Mouse (Mus musculus): Measurements from ENCODE around the gene Cdadc1. TPM values are rescaled to one million over a fixed set of nuclear protein-coding genes. Genes with fewer than 3 reads are reported as not detected.

The Cdadc1 gene
- 31.0 and 37.3 TPM in 2 replicates for polyA plus RNA-seq (2015; fragmentation: Nextera tagmentation; extraction: Ambion mirVana)

DNA sequence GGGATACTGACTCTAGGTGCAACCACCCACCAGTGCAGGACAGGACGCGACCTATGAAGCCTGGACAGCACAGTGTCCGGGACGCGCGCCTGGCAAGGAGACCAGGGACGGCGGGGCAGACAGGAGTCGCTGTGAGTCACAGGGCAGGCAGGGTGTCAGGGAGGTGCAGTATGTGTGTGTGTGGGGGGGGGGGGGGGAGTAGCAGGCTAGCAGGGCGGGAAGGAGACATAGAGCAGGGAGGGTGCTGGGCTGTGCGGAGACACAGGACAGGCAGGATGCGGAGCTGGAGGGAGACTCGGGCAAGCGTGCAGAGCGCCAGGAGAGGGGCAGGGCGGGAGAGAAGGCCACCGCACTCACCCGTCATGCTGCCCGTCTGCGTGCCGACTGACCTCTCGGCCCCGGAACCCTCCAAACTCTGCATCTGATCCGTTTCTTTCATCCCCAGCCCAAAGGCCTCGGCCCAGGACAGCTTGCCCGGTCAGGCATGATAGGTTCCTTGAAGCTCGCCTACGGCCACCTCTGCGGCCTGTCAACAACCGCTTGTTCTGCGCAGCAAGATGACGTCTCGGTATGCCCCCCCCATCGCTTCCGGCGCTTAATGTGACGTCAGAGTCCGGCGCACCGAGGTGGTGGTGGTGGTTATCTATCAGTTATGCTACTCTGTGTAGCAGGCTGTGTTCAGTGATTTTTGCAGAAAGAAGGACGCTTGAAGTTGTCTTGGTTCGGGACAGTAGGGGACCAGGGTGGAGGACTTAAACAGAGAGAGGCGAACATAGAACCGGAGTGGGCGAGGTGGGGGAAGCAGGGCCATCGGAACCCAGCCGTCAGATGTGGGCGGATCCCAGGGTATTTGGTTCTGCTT lies at the start of gene Cdadc1:
Gene Cdadc1 (minus strand): TSS at position 562 of the 862 bp plus-strand sequence.
- WGBS = under 1% methylated on average over 47 of the region's 48 CpGs
- H3K9me3 ChIP-seq (replicated peaks; ENCODE audit: control insufficient read depth, low read length) = no peaks in the 10 kb centered on the region
- no peaks in the 10 kb centered on the region for H3K36me3 ChIP-seq (ENCODE audit: control insufficient read depth, insufficient read depth, low read length)
- peaks cover 8% of the 10 kb centered on the region; the same call in 1 of the 2 replicates for H3K4me1 ChIP-seq (ENCODE audit: control insufficient read depth, insufficient read depth, low read length)
- peak within 1 kb of the TSS; percentile 95 for H3K4me2 ChIP-seq (ENCODE audit: low read depth, low read length)
- ATAC-seq (ENCODE audit: insufficient read depth, low FRiP score) = peak; percentile 92
- H3K27me3 ChIP-seq (ENCODE audit: control insufficient read depth, insufficient read depth, low read length) = no peaks in the 10 kb centered on the region
- H3K9ac ChIP-seq (ENCODE audit: low read length) = peak within 1 kb of the TSS; percentile 81
- peak within 1 kb of the TSS; percentile 65 for H3K27ac ChIP-seq (ENCODE audit: low read length)
- H3K4me3 ChIP-seq (replicated peaks; ENCODE audit: low read length) = peak within 1 kb of the TSS; percentile 81

DNA sequence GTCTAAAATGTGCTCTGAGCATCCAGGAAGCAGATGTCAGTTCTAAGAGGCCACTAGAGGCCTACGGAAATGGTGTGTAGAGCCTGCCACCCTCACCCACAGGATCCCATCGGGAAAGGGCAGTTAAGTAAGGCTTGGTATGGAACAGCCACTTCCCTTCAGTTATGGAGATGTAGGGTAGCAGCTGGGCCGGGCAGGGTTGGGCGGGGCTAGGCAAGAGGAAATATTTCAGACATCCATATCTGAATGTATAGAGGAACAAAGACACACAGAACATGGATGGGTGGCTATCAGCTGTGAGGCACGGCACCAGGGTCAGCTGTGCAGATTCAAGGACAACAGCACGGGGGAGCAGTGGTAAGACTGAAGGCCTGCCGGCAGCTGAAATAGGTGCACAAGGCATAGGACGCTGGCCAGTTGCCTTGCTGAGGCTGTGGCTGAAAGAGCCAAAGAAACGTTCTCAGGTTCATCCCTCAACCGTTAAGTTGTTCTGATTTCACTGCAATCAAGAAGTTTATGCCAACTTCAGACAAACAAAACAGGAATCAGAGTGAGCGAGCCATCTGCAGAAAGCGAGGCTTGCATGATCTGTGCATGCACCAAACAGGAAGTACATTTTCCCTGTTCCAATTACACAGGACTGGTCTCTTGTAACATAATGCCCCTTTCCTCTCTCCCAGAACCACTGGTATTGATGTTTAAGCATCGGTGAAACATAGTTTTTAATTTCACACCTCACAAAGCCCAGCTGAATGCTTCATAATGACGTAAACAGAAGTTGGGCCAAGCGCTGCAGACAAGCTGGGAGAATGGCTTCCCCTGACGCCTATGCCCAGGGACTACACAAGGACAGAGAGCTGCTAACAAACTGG lies 49.3 kb upstream of the Cdadc1 start:
- ATAC-seq (ENCODE audit: insufficient read depth, low FRiP score) = peak; percentile 29; the same call in 1 of the 2 replicates
- 58% methylated on average over 16 of the region's 16 CpGs for WGBS
- Histone ChIP-seq H3K4me1 (ENCODE audit: control insufficient read depth, insufficient read depth, low read length) (peaks cover 10% of the 10 kb centered on the region), H3K9me3 (replicated peaks; ENCODE audit: control insufficient read depth, low read length) (no peaks in the 10 kb centered on the region), H3K9ac (ENCODE audit: low read length) (no peak overlapping the region), H3K27me3 (ENCODE audit: control insufficient read depth, insufficient read depth, low read length) (no peaks in the 10 kb centered on the region), H3K27ac (ENCODE audit: low read length) (no peak overlapping the region), H3K4me3 (replicated peaks; ENCODE audit: low read length) (no peak overlapping the region), H3K36me3 (ENCODE audit: control insufficient read depth, insufficient read depth, low read length) (no peaks in the 10 kb centered on the region), H3K4me2 (ENCODE audit: low read depth, low read length) (no peak overlapping the region)

DNA sequence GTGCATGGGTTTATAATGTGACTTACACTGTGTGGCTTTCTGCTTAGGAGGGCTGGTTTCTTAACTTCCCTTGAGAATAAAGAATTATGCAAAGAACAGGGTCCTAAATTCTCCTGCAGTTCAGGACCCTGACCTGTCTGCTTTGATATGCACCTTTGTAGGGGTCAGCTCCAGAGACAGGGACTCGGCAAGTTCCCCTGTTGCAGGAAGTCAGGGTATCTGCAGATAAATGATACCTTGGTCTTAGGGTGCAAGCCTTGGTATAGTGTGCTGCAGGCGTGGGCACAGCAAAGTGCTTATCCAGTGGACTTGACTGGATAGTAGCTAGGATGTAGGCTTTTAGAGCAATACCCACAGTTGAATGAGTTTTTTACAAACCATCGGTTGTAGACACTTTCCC lies 47.1 kb upstream of the Cdadc1 start:
- H3K4me1 ChIP-seq (ENCODE audit: control insufficient read depth, insufficient read depth, low read length) = peaks cover 11% of the 10 kb centered on the region
- no peak for ATAC-seq (ENCODE audit: insufficient read depth, low FRiP score)
- H3K27me3 ChIP-seq (ENCODE audit: control insufficient read depth, insufficient read depth, low read length) = no peaks in the 10 kb centered on the region
- H3K4me2 ChIP-seq (ENCODE audit: low read depth, low read length) = no peak overlapping the region
- H3K9me3 ChIP-seq (replicated peaks; ENCODE audit: control insufficient read depth, low read length) = no peaks in the 10 kb centered on the region
- 76% methylated on average over 3 of the region's 3 CpGs for WGBS
- no peaks in the 10 kb centered on the region for H3K36me3 ChIP-seq (ENCODE audit: control insufficient read depth, insufficient read depth, low read length)
- H3K27ac ChIP-seq (ENCODE audit: low read length) = no peak overlapping the region
- H3K9ac ChIP-seq (ENCODE audit: low read length) = no peak overlapping the region
- H3K4me3 ChIP-seq (replicated peaks; ENCODE audit: low read length) = no peak overlapping the region

DNA sequence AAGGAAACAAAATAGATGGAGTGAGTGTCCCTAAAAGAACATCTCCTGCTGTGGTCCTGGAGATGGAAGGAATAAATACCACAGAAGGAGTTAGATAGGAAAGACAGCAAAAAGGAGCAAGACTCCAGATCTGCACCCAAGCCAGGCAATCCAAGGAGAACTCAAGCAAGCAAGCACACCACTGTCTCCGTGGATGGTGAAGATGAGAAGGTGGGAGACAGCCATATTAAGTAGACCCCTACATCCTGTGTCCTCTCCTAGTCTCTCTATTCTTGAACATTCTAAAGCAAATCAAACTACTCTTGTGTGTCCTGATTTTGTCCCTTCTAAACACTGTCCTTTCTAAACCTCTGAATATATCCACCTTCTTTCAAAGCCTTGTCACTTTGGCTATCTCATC lies 46.4 kb upstream of the Cdadc1 start:
- no peak for ATAC-seq (ENCODE audit: insufficient read depth, low FRiP score)
- Histone ChIP-seq H3K4me2 (ENCODE audit: low read depth, low read length) (no peak overlapping the region), H3K27me3 (ENCODE audit: control insufficient read depth, insufficient read depth, low read length) (no peaks in the 10 kb centered on the region), H3K36me3 (ENCODE audit: control insufficient read depth, insufficient read depth, low read length) (no peaks in the 10 kb centered on the region), H3K9me3 (replicated peaks; ENCODE audit: control insufficient read depth, low read length) (no peaks in the 10 kb centered on the region), H3K9ac (ENCODE audit: low read length) (no peak overlapping the region), H3K27ac (ENCODE audit: low read length) (no peak overlapping the region), H3K4me3 (replicated peaks; ENCODE audit: low read length) (no peak overlapping the region), H3K4me1 (ENCODE audit: control insufficient read depth, insufficient read depth, low read length) (peaks cover 17% of the 10 kb centered on the region)
- 95% methylated on average over 1 of the region's 1 CpGs for WGBS

DNA sequence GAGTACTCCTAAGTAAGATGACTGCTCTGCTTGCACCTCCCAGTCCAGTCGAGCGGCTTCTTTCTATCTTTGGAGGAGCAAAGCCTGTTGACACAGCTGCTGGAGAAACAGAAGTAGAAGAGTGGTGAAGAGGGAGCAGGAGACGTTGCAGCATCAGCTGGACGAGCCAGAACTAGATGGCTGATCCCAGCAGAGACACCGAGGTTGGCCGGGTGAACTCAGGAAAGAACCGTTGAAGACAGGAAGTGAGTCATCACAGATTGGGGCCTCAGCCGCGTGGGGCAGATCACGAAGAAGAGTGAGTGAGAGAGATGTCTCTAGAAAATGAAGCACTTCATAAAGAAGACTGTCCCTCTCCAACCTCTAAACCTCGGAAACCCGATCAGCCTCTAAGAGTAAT lies 45.8 kb upstream of the Cdadc1 start:
- WGBS = 36% methylated on average over 12 of the region's 12 CpGs
- Histone ChIP-seq H3K27ac (ENCODE audit: low read length) (no peak overlapping the region), H3K27me3 (ENCODE audit: control insufficient read depth, insufficient read depth, low read length) (no peaks in the 10 kb centered on the region), H3K4me1 (ENCODE audit: control insufficient read depth, insufficient read depth, low read length) (peaks cover 17% of the 10 kb centered on the region), H3K36me3 (ENCODE audit: control insufficient read depth, insufficient read depth, low read length) (no peaks in the 10 kb centered on the region), H3K9me3 (replicated peaks; ENCODE audit: control insufficient read depth, low read length) (no peaks in the 10 kb centered on the region), H3K4me2 (ENCODE audit: low read depth, low read length) (no peak overlapping the region), H3K4me3 (replicated peaks; ENCODE audit: low read length) (no peak overlapping the region), H3K9ac (ENCODE audit: low read length) (no peak overlapping the region)
- ATAC-seq (ENCODE audit: insufficient read depth, low FRiP score) = no peak

DNA sequence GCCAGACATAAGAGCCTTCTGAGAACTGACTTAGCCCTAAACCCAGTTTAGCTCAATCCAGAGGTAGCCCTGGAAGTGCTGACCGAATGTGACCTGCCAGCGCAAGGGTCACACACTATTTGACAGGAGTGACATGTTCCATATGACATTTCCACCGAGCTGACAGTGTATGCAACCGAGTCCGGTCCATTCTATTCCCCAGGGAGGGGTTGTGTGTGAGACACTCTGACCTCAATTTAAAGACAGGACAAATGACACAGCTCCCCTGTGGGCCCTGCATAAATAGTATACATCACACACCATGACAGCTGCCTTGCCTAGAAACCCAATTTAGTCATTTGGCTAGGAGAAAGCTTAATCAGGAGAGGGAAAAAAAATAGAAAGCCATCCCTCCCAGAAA lies 44.1 kb upstream of the Cdadc1 start:
- no peak for ATAC-seq (ENCODE audit: insufficient read depth, low FRiP score)
- Histone ChIP-seq H3K36me3 (ENCODE audit: control insufficient read depth, insufficient read depth, low read length) (no peaks in the 10 kb centered on the region), H3K9ac (ENCODE audit: low read length) (no peak overlapping the region), H3K27ac (ENCODE audit: low read length) (no peak overlapping the region), H3K4me1 (ENCODE audit: control insufficient read depth, insufficient read depth, low read length) (peaks cover 11% of the 10 kb centered on the region; the same call in 1 of the 2 replicates), H3K9me3 (replicated peaks; ENCODE audit: control insufficient read depth, low read length) (no peaks in the 10 kb centered on the region), H3K4me3 (replicated peaks; ENCODE audit: low read length) (no peak overlapping the region), H3K4me2 (ENCODE audit: low read depth, low read length) (no peak overlapping the region), H3K27me3 (ENCODE audit: control insufficient read depth, insufficient read depth, low read length) (no peaks in the 10 kb centered on the region)
- WGBS = 33% methylated on average over 5 of the region's 5 CpGs

DNA sequence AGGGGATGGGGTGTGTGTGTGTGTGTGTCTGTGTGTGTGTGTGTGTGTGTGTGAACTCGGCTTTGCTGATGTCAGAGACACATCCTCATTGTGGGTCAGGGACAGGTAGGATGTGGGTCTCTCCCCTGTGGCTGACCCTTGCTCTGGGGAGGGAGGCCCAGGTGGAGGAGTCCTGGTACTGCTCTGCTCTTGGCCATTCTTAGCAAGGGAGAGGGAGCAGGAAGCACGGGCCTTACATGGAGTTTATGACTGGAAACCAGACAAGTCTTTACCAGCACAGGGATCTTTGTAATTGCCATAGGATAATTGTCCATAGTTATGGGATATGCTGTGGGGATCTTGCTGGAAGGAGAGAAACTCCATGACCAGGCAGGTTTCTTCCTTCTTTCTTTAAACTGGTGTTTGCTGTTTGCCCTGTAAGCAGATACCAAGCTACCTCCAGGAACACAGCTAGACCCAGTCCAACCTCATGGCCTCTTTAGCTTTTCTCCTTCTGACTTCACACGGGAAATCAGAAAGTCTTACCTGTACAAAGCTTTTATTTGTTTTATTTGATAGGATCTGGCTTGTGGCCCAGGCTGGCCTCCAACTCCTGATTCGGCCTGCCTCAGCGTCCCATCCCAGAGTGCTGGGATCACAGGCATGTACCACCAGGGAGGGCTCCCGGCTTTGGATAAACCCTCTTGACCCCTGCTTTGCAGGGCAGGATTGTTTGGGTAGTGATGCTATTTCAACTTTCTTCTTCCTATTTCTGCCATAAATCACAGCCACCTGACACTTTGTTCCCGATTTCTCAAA lies 41.3 kb upstream of the Cdadc1 start:
- Histone ChIP-seq H3K4me2 (ENCODE audit: low read depth, low read length) (no peak overlapping the region), H3K4me1 (ENCODE audit: control insufficient read depth, insufficient read depth, low read length) (peaks cover 11% of the 10 kb centered on the region; the same call in 1 of the 2 replicates), H3K36me3 (ENCODE audit: control insufficient read depth, insufficient read depth, low read length) (no peaks in the 10 kb centered on the region), H3K27me3 (ENCODE audit: control insufficient read depth, insufficient read depth, low read length) (no peaks in the 10 kb centered on the region), H3K9ac (ENCODE audit: low read length) (no peak overlapping the region), H3K4me3 (replicated peaks; ENCODE audit: low read length) (no peak overlapping the region), H3K27ac (ENCODE audit: low read length) (peak overlapping the region; percentile 17; the same call in 1 of the 2 replicates), H3K9me3 (replicated peaks; ENCODE audit: control insufficient read depth, low read length) (no peaks in the 10 kb centered on the region)
- WGBS = 29% methylated on average over 7 of the region's 7 CpGs
- ATAC-seq (ENCODE audit: insufficient read depth, low FRiP score) = peak; percentile 37; the same call in 1 of the 2 replicates

DNA sequence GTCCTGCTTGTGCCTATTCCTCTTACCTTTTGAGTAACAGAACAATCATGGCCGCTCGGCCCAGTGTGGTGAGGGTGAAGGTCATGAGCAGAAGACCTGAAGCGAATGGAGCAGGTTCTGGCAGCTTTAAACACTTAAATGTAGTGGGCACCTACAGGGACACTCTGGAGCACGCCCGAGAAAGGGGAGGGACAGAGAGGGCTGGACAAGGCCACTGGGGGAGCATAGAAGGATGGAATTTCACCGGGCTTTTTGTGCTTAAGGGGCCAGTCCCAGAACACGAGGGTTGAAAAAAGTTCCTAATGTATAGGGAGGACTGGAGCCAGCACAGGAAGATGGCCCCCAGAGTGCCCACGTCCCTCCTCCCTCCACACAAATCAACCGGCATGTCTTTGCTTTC lies 36.2 kb upstream of the Cdadc1 start:
- Histone ChIP-seq H3K4me1 (ENCODE audit: control insufficient read depth, insufficient read depth, low read length) (no peaks in the 10 kb centered on the region; the same call in 1 of the 2 replicates), H3K4me3 (replicated peaks; ENCODE audit: low read length) (no peak overlapping the region), H3K4me2 (ENCODE audit: low read depth, low read length) (no peak overlapping the region), H3K9ac (ENCODE audit: low read length) (no peak overlapping the region), H3K36me3 (ENCODE audit: control insufficient read depth, insufficient read depth, low read length) (no peaks in the 10 kb centered on the region), H3K27me3 (ENCODE audit: control insufficient read depth, insufficient read depth, low read length) (no peaks in the 10 kb centered on the region), H3K27ac (ENCODE audit: low read length) (no peak overlapping the region), H3K9me3 (replicated peaks; ENCODE audit: control insufficient read depth, low read length) (no peaks in the 10 kb centered on the region)
- ATAC-seq (ENCODE audit: insufficient read depth, low FRiP score) = no peak
- WGBS = 82% methylated on average over 9 of the region's 9 CpGs

All from stomach, embryonic 16.5 days (tissue).